Mouse (Mus musculus): ENCODE results near the gene Prmt8.

Prmt8 gene

GRCm38 (mm10) chr6:127659472-127659871 lies 109.8 kb downstream of the Prmt8 start:
- DNase-seq, result no peak

- DNase-seq, result no peak
These were observed 112.1 kb downstream of the Prmt8 start for GRCm38 (mm10) chr6:127657152-127657551.

GRCm38 (mm10) chr6:127655988-127656387 lies 113.3 kb downstream of the Prmt8 start:
- DNase-seq, result no peak

GRCm38 (mm10) chr6:127641077-127641801 lies 128.0 kb downstream of the Prmt8 start:
- no peak for DNase-seq
